Mouse (Mus musculus): Measurements from ENCODE around the gene Tle6. TPM values are rescaled to one million over a fixed set of nuclear protein-coding genes. Genes with fewer than 3 reads are reported as not detected.

The Tle6 gene
- polyA plus RNA-seq, 1 experiment from 2014 or later = 21.0 TPM

DNA sequence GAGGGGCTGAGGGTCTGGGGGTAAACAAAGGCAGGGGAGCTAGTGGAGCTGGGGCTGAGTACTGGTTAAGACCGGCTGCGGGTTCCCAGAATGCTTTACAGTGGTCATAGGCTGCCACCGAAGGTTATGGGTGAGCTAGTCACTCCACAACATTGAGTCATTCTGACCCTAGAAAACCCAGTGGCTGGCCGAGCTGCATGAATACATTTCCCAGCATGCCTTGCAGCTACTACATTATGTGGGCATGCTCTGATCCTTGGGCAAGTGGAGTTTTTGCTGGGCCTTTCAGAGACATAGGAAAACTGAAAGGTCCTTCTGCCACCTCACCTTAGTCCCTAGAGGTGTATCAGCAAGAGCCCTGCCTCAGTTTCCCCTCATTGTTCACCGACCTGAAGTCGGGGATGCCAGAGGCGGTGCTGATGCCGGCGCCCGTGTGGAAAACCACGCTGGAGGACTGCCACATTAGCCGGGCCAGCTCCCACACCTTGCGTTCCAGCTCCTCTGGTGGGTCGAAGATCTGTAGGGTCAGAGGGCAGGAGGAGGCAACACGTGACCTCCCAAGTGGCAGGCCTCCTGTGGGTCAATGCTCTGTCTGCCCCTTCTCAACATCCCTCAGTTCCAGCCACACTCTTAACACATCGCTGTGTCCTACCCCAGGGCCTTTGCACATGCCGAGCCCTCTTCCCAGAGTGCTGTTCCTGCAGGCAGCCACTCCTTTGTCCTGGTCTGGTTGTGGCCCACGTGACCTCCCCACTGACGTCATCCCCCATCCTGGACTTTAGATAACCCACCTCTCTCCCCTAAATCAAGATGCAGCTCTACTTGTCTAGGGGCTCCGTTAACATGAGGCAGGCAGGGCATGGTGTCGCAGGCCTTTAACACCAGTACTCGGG, 25.5 kb upstream of the Tle6 start:
- peak overlapping the region; percentile 77 for H3K4me3 ChIP-seq (ENCODE audit: low read length)
- H3K4me2 ChIP-seq (ENCODE audit: low read depth, low read length) = peak overlapping the region; percentile 86
- 88% methylated on average over 22 of the region's 22 CpGs for WGBS
- peak; percentile 4; the same call in 1 of the 2 replicates for ATAC-seq
- H3K4me1 ChIP-seq (ENCODE audit: control insufficient read depth, insufficient read depth, low read length) = peaks cover 17% of the 10 kb centered on the region
- H3K9ac ChIP-seq (ENCODE audit: low read depth, low read length) = peak overlapping the region; percentile 80
- no peaks in the 10 kb centered on the region for H3K27me3 ChIP-seq (replicated peaks; ENCODE audit: control insufficient read depth, insufficient read depth, low read length)
- H3K36me3 ChIP-seq (ENCODE audit: control insufficient read depth, insufficient read depth, low read length) = 0 out of 2 replicates have a peak, but pooled peaks cover 12% of the 10 kb centered on the region
- peak overlapping the region; percentile 77 for H3K27ac ChIP-seq (ENCODE audit: low read length)
- no peaks in the 10 kb centered on the region for H3K9me3 ChIP-seq (ENCODE audit: control insufficient read depth, low read length)

DNA sequence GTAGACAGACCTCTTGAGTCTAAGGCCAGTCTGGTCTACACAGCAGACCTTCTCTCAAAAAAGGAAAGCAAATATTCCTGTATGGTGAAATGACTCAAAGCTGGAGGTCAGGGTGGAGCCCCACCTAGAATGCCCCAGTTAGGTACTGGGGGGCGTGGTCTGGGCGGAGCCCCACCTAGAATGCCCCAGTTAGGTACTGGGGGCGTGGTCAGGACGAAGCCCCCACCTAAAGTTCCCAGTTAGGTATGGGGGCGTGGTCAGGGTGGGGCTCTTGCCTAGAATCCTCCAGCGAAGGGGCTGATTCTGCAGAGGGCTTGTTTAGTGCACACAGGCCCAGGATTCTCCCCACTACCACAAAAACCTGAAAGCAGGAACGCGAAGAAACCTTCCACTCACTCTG, 22.6 kb upstream of the Tle6 start:
- H3K4me1 ChIP-seq (ENCODE audit: control insufficient read depth, insufficient read depth, low read length) = peaks cover 17% of the 10 kb centered on the region
- peaks cover 2% of the 10 kb centered on the region; the same call in 1 of the 2 replicates for H3K9me3 ChIP-seq (ENCODE audit: control insufficient read depth, low read length)
- H3K4me3 ChIP-seq (ENCODE audit: low read length) = no peak overlapping the region
- 47% methylated on average over 8 of the region's 8 CpGs for WGBS
- H3K27ac ChIP-seq (ENCODE audit: low read length) = no peak overlapping the region
- no peak overlapping the region for H3K4me2 ChIP-seq (ENCODE audit: low read depth, low read length)
- 0 out of 2 replicates have a peak, but pooled peaks cover 17% of the 10 kb centered on the region for H3K36me3 ChIP-seq (ENCODE audit: control insufficient read depth, insufficient read depth, low read length)
- ATAC-seq = no peak
- H3K9ac ChIP-seq (ENCODE audit: low read depth, low read length) = no peak overlapping the region
- H3K27me3 ChIP-seq (replicated peaks; ENCODE audit: control insufficient read depth, insufficient read depth, low read length) = no peaks in the 10 kb centered on the region

DNA sequence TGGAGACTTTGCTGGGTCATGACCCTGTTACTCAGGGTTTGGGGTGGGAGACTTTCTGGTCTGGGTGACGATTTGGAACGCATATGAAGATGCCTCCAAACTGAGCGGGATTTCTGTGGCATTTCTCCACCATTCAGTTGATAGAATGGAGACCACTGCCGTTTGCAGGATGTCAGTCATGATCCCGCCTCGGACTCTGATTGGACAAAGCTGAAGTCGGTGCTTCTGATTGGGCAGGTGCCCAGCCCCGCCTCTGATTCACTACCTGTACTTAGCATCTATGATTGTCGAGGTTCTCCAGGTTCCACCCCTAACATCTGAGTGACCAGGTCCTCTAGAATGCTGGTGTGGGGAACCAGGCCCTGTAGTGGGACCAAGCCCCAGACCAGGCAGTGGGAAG, 19.9 kb upstream of the Tle6 start:
- Histone ChIP-seq H3K4me3 (ENCODE audit: low read length) (no peak overlapping the region), H3K9ac (ENCODE audit: low read depth, low read length) (no peak overlapping the region), H3K4me1 (ENCODE audit: control insufficient read depth, insufficient read depth, low read length) (peaks cover 8% of the 10 kb centered on the region; the same call in 1 of the 2 replicates), H3K4me2 (ENCODE audit: low read depth, low read length) (no peak overlapping the region), H3K9me3 (ENCODE audit: control insufficient read depth, low read length) (peaks cover 2% of the 10 kb centered on the region; the same call in 1 of the 2 replicates), H3K27me3 (replicated peaks; ENCODE audit: control insufficient read depth, insufficient read depth, low read length) (no peaks in the 10 kb centered on the region), H3K27ac (ENCODE audit: low read length) (no peak overlapping the region), H3K36me3 (ENCODE audit: control insufficient read depth, insufficient read depth, low read length) (0 out of 2 replicates have a peak, but pooled peaks cover 17% of the 10 kb centered on the region)
- WGBS = 58% methylated on average over 9 of the region's 9 CpGs
- no peak for ATAC-seq

DNA sequence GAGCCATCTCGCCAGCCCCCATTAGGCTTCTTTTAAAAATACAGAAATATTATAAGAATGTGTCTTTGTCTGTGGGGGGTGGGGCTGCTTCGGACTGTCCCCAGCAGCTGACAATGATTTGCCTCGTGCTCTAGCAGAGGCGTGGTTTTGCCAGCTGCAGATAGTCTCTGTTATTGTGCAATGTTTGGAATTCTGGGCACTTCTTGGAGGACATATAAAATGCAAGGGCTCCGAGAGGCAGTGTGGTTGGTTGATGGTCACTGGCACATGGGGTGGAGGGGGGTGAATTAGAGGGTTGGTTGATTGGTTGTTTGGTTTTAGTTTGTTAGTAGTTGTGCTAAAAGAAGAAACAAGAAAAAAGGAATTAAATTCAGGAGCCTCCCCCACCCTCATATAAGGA, 19.1 kb upstream of the Tle6 start:
- ATAC-seq = no peak

GRCm38 (mm10) chr10:81615486-81615885, 14.6 kb upstream of the Tle6 start:
- peaks cover 2% of the 10 kb centered on the region; the same call in 1 of the 2 replicates for H3K9me3 ChIP-seq (ENCODE audit: control insufficient read depth, low read length)
- H3K4me3 ChIP-seq (ENCODE audit: low read length) = no peak overlapping the region
- H3K27me3 ChIP-seq (replicated peaks; ENCODE audit: control insufficient read depth, insufficient read depth, low read length) = no peaks in the 10 kb centered on the region
- ATAC-seq = peak; percentile 29; the same call in 1 of the 2 replicates
- no peak overlapping the region for H3K9ac ChIP-seq (ENCODE audit: low read depth, low read length)
- no peaks in the 10 kb centered on the region for H3K36me3 ChIP-seq (ENCODE audit: control insufficient read depth, insufficient read depth, low read length)
- 0 out of 2 replicates have a peak, but pooled peaks cover 4% of the 10 kb centered on the region for H3K4me1 ChIP-seq (ENCODE audit: control insufficient read depth, insufficient read depth, low read length)
- H3K4me2 ChIP-seq (ENCODE audit: low read depth, low read length) = no peak overlapping the region
- 53% methylated on average over 6 of the region's 6 CpGs for WGBS
- H3K27ac ChIP-seq (ENCODE audit: low read length) = no peak overlapping the region

More for the DNA sequence above, 19.1 kb upstream of the Tle6 start:
- Histone ChIP-seq H3K9ac (ENCODE audit: low read depth, low read length) (no peak overlapping the region), H3K9me3 (ENCODE audit: control insufficient read depth, low read length) (peaks cover 2% of the 10 kb centered on the region; the same call in 1 of the 2 replicates), H3K27ac (ENCODE audit: low read length) (no peak overlapping the region), H3K4me3 (ENCODE audit: low read length) (no peak overlapping the region), H3K27me3 (replicated peaks; ENCODE audit: control insufficient read depth, insufficient read depth, low read length) (no peaks in the 10 kb centered on the region), H3K4me2 (ENCODE audit: low read depth, low read length) (no peak overlapping the region), H3K4me1 (ENCODE audit: control insufficient read depth, insufficient read depth, low read length) (peaks cover 9% of the 10 kb centered on the region; the same call in 1 of the 2 replicates), H3K36me3 (ENCODE audit: control insufficient read depth, insufficient read depth, low read length) (0 out of 2 replicates have a peak, but pooled peaks cover 17% of the 10 kb centered on the region)
- WGBS = 76% methylated on average over 5 of the region's 5 CpGs

DNA sequence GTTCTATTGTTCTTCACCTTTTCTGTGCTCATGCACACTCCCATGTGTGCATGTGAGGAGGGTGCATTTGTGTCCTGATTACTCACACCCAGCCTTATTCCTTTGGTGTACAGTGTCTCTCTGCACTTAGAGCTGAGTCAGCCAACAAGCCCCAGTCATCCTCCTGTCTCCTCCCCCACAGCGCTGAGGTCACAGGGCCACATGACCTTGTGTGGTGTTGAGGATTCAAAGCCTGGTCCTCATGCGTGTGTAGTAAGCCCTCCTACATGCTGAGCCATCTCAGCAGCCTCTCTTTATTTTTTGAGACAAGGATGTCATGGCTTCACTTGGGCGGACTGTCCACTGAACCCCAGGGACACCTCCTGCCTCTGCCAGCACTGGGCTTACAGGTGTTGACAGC, 11.9 kb upstream of the Tle6 start:
- 66% methylated on average over 3 of the region's 3 CpGs for WGBS
- H3K27ac ChIP-seq (ENCODE audit: low read length) = no peak overlapping the region
- ATAC-seq = no peak
- H3K27me3 ChIP-seq (replicated peaks; ENCODE audit: control insufficient read depth, insufficient read depth, low read length) = no peaks in the 10 kb centered on the region
- H3K9me3 ChIP-seq (ENCODE audit: control insufficient read depth, low read length) = no peaks in the 10 kb centered on the region
- H3K4me2 ChIP-seq (ENCODE audit: low read depth, low read length) = no peak overlapping the region
- no peak overlapping the region for H3K4me3 ChIP-seq (ENCODE audit: low read length)
- H3K9ac ChIP-seq (ENCODE audit: low read depth, low read length) = no peak overlapping the region
- 0 out of 2 replicates have a peak, but pooled peaks cover 4% of the 10 kb centered on the region for H3K4me1 ChIP-seq (ENCODE audit: control insufficient read depth, insufficient read depth, low read length)
- H3K36me3 ChIP-seq (ENCODE audit: control insufficient read depth, insufficient read depth, low read length) = no peaks in the 10 kb centered on the region

- H3K4me2 ChIP-seq (ENCODE audit: low read depth, low read length) = no peak overlapping the region
- no peak for ATAC-seq
- no peak overlapping the region for H3K9ac ChIP-seq (ENCODE audit: low read depth, low read length)
- no peaks in the 10 kb centered on the region for H3K36me3 ChIP-seq (ENCODE audit: control insufficient read depth, insufficient read depth, low read length)
- H3K4me1 ChIP-seq (ENCODE audit: control insufficient read depth, insufficient read depth, low read length) = peaks cover 8% of the 10 kb centered on the region; the same call in 1 of the 2 replicates
- 85% methylated on average over 1 of the region's 1 CpGs for WGBS
- H3K27ac ChIP-seq (ENCODE audit: low read length) = no peak overlapping the region
- H3K4me3 ChIP-seq (ENCODE audit: low read length) = no peak overlapping the region
- no peaks in the 10 kb centered on the region for H3K27me3 ChIP-seq (replicated peaks; ENCODE audit: control insufficient read depth, insufficient read depth, low read length)
- H3K9me3 ChIP-seq (ENCODE audit: control insufficient read depth, low read length) = no peaks in the 10 kb centered on the region
Measured at GRCm38 (mm10) chr10:81608308-81608707, 7.4 kb upstream of the Tle6 start.

DNA sequence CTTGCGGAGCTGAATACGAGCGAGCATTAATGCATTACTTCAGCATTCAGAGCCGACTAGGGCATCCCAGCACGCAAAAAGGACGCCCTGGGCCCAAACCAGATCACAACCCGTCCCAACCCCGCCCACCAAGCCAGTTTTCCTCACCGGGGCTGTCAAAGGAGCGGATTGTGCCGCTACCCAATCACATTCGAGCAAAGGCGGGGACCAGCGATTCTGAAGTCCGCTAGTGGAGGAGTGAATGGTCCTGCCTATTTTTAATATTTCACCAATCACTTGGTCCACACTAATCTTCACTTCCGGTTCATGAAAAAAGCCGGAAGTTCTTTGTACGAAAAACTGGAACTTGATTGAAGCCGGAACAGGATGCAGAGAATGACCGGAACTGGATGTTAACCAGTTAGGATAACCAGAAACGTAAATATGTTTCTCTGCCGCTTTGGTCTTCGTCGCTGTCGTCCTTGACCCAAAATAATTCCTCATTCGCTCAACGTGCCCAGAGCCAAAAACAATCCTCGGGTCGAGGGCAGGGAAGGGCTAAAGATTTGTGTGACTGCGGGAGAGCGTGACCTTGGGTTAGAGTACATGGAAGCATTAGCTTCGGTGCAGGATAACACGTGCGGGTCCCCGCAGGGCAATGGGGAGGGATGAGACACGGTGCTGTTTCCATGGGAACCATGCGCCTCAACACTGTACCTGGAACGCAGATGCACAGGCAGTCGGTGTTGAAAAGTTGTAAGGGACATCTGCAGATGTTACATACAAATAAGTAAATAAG, 5.3 kb upstream of the Tle6 start, which contains the start of gene BC025920:
TSS of gene BC025920 (plus strand) at position 297 of the 778 bp plus-strand sequence.
- WGBS = under 1% methylated on average over 39 of the region's 39 CpGs
- H3K27ac ChIP-seq (ENCODE audit: low read length) = peak within 1 kb of the TSS; percentile 94

GRCm38 (mm10) chr10:81605666-81605973, 4.7 kb upstream of the Tle6 start:
- Histone ChIP-seq H3K4me3 (ENCODE audit: low read length) (peak overlapping the region; percentile 44), H3K9me3 (ENCODE audit: control insufficient read depth, low read length) (no peaks in the 10 kb centered on the region), H3K27me3 (replicated peaks; ENCODE audit: control insufficient read depth, insufficient read depth, low read length) (no peaks in the 10 kb centered on the region), H3K4me2 (ENCODE audit: low read depth, low read length) (peak overlapping the region; percentile 78), H3K9ac (ENCODE audit: low read depth, low read length) (peak overlapping the region; percentile 66), H3K27ac (ENCODE audit: low read length) (peak overlapping the region; percentile 94), H3K36me3 (ENCODE audit: control insufficient read depth, insufficient read depth, low read length) (no peaks in the 10 kb centered on the region), H3K4me1 (ENCODE audit: control insufficient read depth, insufficient read depth, low read length) (peaks cover 24% of the 10 kb centered on the region)
- WGBS = 2% methylated on average over 14 of the region's 14 CpGs
- ATAC-seq = peak; percentile 5

More for the DNA sequence above, 5.3 kb upstream of the Tle6 start, which contains the start of gene BC025920:
- H3K27me3 ChIP-seq (replicated peaks; ENCODE audit: control insufficient read depth, insufficient read depth, low read length) = no peaks in the 10 kb centered on the region
- no peaks in the 10 kb centered on the region for H3K9me3 ChIP-seq (ENCODE audit: control insufficient read depth, low read length)
- H3K36me3 ChIP-seq (ENCODE audit: control insufficient read depth, insufficient read depth, low read length) = no peaks in the 10 kb centered on the region
- H3K4me2 ChIP-seq (ENCODE audit: low read depth, low read length) = peak within 1 kb of the TSS; percentile 78
- H3K4me1 ChIP-seq (ENCODE audit: control insufficient read depth, insufficient read depth, low read length) = peaks cover 20% of the 10 kb centered on the region
- ATAC-seq = peak; percentile 90
- H3K9ac ChIP-seq (ENCODE audit: low read depth, low read length) = peak within 1 kb of the TSS; percentile 66
- H3K4me3 ChIP-seq (ENCODE audit: low read length) = peak within 1 kb of the TSS; percentile 48
